Mouse (Mus musculus) megakaryocyte, embryonic 14.5 days (primary cell): ENCODE data around the gene Pde4b.

ENCODE experiments used
- FLI1 ChIP-seq: IDR thresholded peaks from 2 replicates; pipeline ENCODE4 v1.6.1; 2012; ENCODE audit warnings: low read length, inconsistent platforms, mixed read lengths
- GATA1 ChIP-seq: IDR thresholded peaks from 3 replicates; pipeline ENCODE4 v1.6.1; 2012; ENCODE audit warnings: mixed read lengths, low read length, inconsistent platforms, borderline replicate concordance

- TF ChIP-seq GATA1 (no peak), FLI1 (no peak)
Observed at GRCm38 (mm10) chr4:102591798-102592197, 504.5 kb downstream of the Pde4b start.
